Mouse (Mus musculus) hindbrain, embryonic 10.5 days (tissue): ENCODE measurements around the gene Cfd. TPM values are rescaled to one million over a fixed set of nuclear protein-coding genes. Genes with fewer than 3 reads are reported as not detected.

Experiments used
- DNase-seq: peaks from one replicate; pipeline ENCODE4 v3.0.0-alpha.2; 2017; ENCODE audit warnings: low spot score
- H3K27ac ChIP-seq: fragments of 300-500 bp; sonication (generic); 2 replicates; pipeline ENCODE4 v1.5.1; 2016; ENCODE audit warnings: mild to moderate bottlenecking, moderate library complexity
- H3K27me3 ChIP-seq: fragments of 300-500 bp; sonication (generic); 2 replicates; pipeline ENCODE4 v1.6.1; 2016; ENCODE audit warnings: mild to moderate bottlenecking; ENCODE audit not compliant: poor library complexity, insufficient read depth, severe bottlenecking
- H3K36me3 ChIP-seq: fragments of 300-500 bp; sonication (generic); 2 replicates; pipeline ENCODE4 v1.6.1; 2016; ENCODE audit warnings: mild to moderate bottlenecking, moderate library complexity
- H3K4me1 ChIP-seq: fragments of 300-500 bp; sonication (generic); replicated peaks from 2 replicates; pipeline ENCODE4 v1.6.1; 2016; ENCODE audit warnings: mild to moderate bottlenecking
- H3K4me3 ChIP-seq: fragments of 300-500 bp; sonication (generic); 2 replicates; pipeline ENCODE4 v1.5.1; 2016; ENCODE audit warnings: mild to moderate bottlenecking, moderate library complexity
- H3K9me3 ChIP-seq: fragments of 300-500 bp; sonication (generic); 2 replicates; pipeline ENCODE4 v1.6.1; 2016; ENCODE audit warnings: mild to moderate bottlenecking, moderate library complexity
- WGBS: fragments of 180-500 bp; shearing (Covaris S2); methylation state at CpG from one replicate; pipeline ENCODE4 v1.1.7; 2016; 5-methylcytosine and 5-hydroxymethylcytosine counted together
- polyA plus RNA-seq: library from polyadenylated mRNA; unstranded; fragments of >200 nt; fragmentation: Nextera tagmentation; extraction: Ambion mirVana; gene quantifications from 2 replicates; pipeline ENCODE4 v1.2.1, GENCODE M21; 2016

Cfd gene
- not detected in 2 replicates for polyA plus RNA-seq

- Histone ChIP-seq H3K4me3 (no peak within 1 kb of the TSS), H3K9me3 (no peaks in the 10 kb centered on the region), H3K36me3 (peaks cover 15% of the 10 kb centered on the region), H3K27me3 (peaks cover 49% of the 10 kb centered on the region), H3K27ac (peak within 1 kb of the TSS; percentile 6; the same call in 1 of the 2 replicates), H3K4me1 (0 out of 2 replicates have a peak, but pooled peaks cover 9% of the 10 kb centered on the region)
- no peak for DNase-seq
- WGBS = 45% methylated on average over 5 of the region's 5 CpGs
These were observed at the start of gene Cfd for GRCm38 (mm10) chr10:79890670-79891069. Gene Cfd (plus strand): TSS chr10:79890853.

GRCm38 (mm10) chr10:79842322-79842721 is 48.3 kb upstream of the Cfd start:
- Histone ChIP-seq H3K4me1 (peaks cover 41% of the 10 kb centered on the region), H3K27me3 (no peaks in the 10 kb centered on the region), H3K4me3 (no peak overlapping the region), H3K27ac (no peak overlapping the region), H3K36me3 (no peaks in the 10 kb centered on the region), H3K9me3 (no peaks in the 10 kb centered on the region)
- 75% methylated on average over 3 of the region's 3 CpGs for WGBS
- DNase-seq = no peak

GRCm38 (mm10) chr10:79843476-79843875 is 47.2 kb upstream of the Cfd start:
- no peak overlapping the region for H3K4me3 ChIP-seq
- H3K9me3 ChIP-seq = no peaks in the 10 kb centered on the region
- H3K27ac ChIP-seq = 0 out of 2 replicates have a peak overlapping the region, but pooled peaks have one; percentile 29
- H3K36me3 ChIP-seq = no peaks in the 10 kb centered on the region
- peaks cover 46% of the 10 kb centered on the region for H3K4me1 ChIP-seq
- WGBS = 82% methylated on average over 6 of the region's 6 CpGs
- no peaks in the 10 kb centered on the region for H3K27me3 ChIP-seq
- DNase-seq = no peak

GRCm38 (mm10) chr10:79846553-79846952 is 44.1 kb upstream of the Cfd start:
- Histone ChIP-seq H3K9me3 (no peaks in the 10 kb centered on the region), H3K27me3 (no peaks in the 10 kb centered on the region), H3K4me3 (no peak overlapping the region), H3K36me3 (0 out of 2 replicates have a peak, but pooled peaks cover 9% of the 10 kb centered on the region), H3K27ac (peak overlapping the region; percentile 23; the same call in 1 of the 2 replicates), H3K4me1 (peaks cover 36% of the 10 kb centered on the region)
- DNase-seq = no peak
- 66% methylated on average over 5 of the region's 5 CpGs for WGBS

- H3K9me3 ChIP-seq = no peaks in the 10 kb centered on the region
- peaks cover 36% of the 10 kb centered on the region for H3K4me1 ChIP-seq
- WGBS = 88% methylated on average over 8 of the region's 8 CpGs
- no peak overlapping the region for H3K4me3 ChIP-seq
- H3K27ac ChIP-seq = no peak overlapping the region
- no peaks in the 10 kb centered on the region for H3K27me3 ChIP-seq
- 0 out of 2 replicates have a peak, but pooled peaks cover 9% of the 10 kb centered on the region for H3K36me3 ChIP-seq
- DNase-seq = no peak
These were observed 40.6 kb upstream of the Cfd start for GRCm38 (mm10) chr10:79849941-79850628.

- Histone ChIP-seq H3K27me3 (no peaks in the 10 kb centered on the region), H3K9me3 (no peaks in the 10 kb centered on the region), H3K4me1 (peaks cover 44% of the 10 kb centered on the region), H3K27ac (peak overlapping the region; percentile 100), H3K36me3 (peaks cover 21% of the 10 kb centered on the region), H3K4me3 (peak overlapping the region; percentile 98; the same call in 1 of the 2 replicates)
- DNase-seq = no peak
- 85% methylated on average over 3 of the region's 3 CpGs for WGBS
These were observed 39.0 kb upstream of the Cfd start for GRCm38 (mm10) chr10:79851653-79852052.

GRCm38 (mm10) chr10:79852107-79852789 is 38.4 kb upstream of the Cfd start:
- Histone ChIP-seq H3K4me3 (peak overlapping the region; percentile 98), H3K4me1 (peaks cover 47% of the 10 kb centered on the region), H3K27me3 (no peaks in the 10 kb centered on the region), H3K9me3 (no peaks in the 10 kb centered on the region), H3K27ac (peak overlapping the region; percentile 100), H3K36me3 (peaks cover 27% of the 10 kb centered on the region)
- no peak for DNase-seq
- WGBS = 63% methylated on average over 9 of the region's 9 CpGs

- Histone ChIP-seq H3K27me3 (no peaks in the 10 kb centered on the region), H3K4me3 (peak overlapping the region; percentile 98), H3K36me3 (peaks cover 32% of the 10 kb centered on the region), H3K4me1 (peaks cover 50% of the 10 kb centered on the region), H3K9me3 (no peaks in the 10 kb centered on the region), H3K27ac (peak overlapping the region; percentile 100)
- DNase-seq = peak; percentile 35
- 36% methylated on average over 8 of the region's 8 CpGs for WGBS
These were observed 37.8 kb upstream of the Cfd start for GRCm38 (mm10) chr10:79852827-79853226.

- 2% methylated on average over 15 of the region's 15 CpGs for WGBS
- Histone ChIP-seq H3K36me3 (peaks cover 38% of the 10 kb centered on the region), H3K27ac (peak overlapping the region; percentile 100), H3K4me3 (peak overlapping the region; percentile 98), H3K4me1 (peaks cover 53% of the 10 kb centered on the region), H3K27me3 (no peaks in the 10 kb centered on the region), H3K9me3 (no peaks in the 10 kb centered on the region)
- peak; percentile 76 for DNase-seq
These were observed 37.3 kb upstream of the Cfd start for GRCm38 (mm10) chr10:79853392-79853791.

- under 1% methylated on average over 75 of the region's 75 CpGs for WGBS
- peak; percentile 100 for DNase-seq
- peak within 1 kb of the TSS; percentile 98 for H3K4me3 ChIP-seq
- H3K4me1 ChIP-seq = peaks cover 59% of the 10 kb centered on the region
- no peaks in the 10 kb centered on the region for H3K9me3 ChIP-seq
- H3K27ac ChIP-seq = peak within 1 kb of the TSS; percentile 100
- peaks cover 45% of the 10 kb centered on the region for H3K36me3 ChIP-seq
- no peaks in the 10 kb centered on the region for H3K27me3 ChIP-seq
These were observed 36.5 kb upstream of the Cfd start, which contains the start of gene Ptbp1 for GRCm38 (mm10) chr10:79853860-79854795. Gene Ptbp1 (plus strand): TSS chr10:79854427.

- H3K27ac ChIP-seq = peak overlapping the region; percentile 100
- H3K4me3 ChIP-seq = peak overlapping the region; percentile 98
- H3K4me1 ChIP-seq = peaks cover 60% of the 10 kb centered on the region
- under 1% methylated on average over 83 of the region's 83 CpGs for whole genome bisulfite sequencing
- no peaks in the 10 kb centered on the region for H3K27me3 ChIP-seq
- DNase-seq = peak; percentile 81
- peaks cover 54% of the 10 kb centered on the region for H3K36me3 ChIP-seq
- no peaks in the 10 kb centered on the region for H3K9me3 ChIP-seq
These were observed 35.7 kb upstream of the Cfd start for GRCm38 (mm10) chr10:79854801-79855541.
